Mouse (Mus musculus) embryonic fibroblast, embryonic 13.5 days (primary cell): ENCODE measurements around the gene Rlim.

Experiments
- CTCF ChIP-seq: IDR thresholded peaks from 2 replicates; pipeline ENCODE4 v1.5.1; 2011; ENCODE audit warnings: mild to moderate bottlenecking, control low read depth, low read length, moderate library complexity, borderline replicate concordance; ENCODE audit not compliant: insufficient read depth
- POLR2A ChIP-seq: IDR thresholded peaks from 2 replicates; pipeline ENCODE4 v1.6.1; 2011; ENCODE audit warnings: low read depth, mild to moderate bottlenecking, control low read depth, low read length, moderate library complexity

- no peak for TF ChIP-seq CTCF
- TF ChIP-seq POLR2A, result no peak
Observed at GRCm38 (mm10) chrX:103939701-103940100, 41.4 kb downstream of the Rlim start.
